Mouse (Mus musculus) liver, embryonic 12.5 days (tissue): ENCODE data around the gene Ppp1r9b. TPM values are rescaled to one million over a fixed set of nuclear protein-coding genes. Genes with fewer than 3 reads are reported as not detected.

Experiments
- ATAC-seq: fragments of 200-750 bp; cut with Nextera tagmentation; 2 replicates; pipeline ENCODE4 v1.8.0; 2017; ENCODE audit warnings: moderate number of reproducible peaks, mild to moderate bottlenecking, moderate library complexity
- H3K27ac ChIP-seq: fragments of 300-500 bp; sonication (generic); 2 replicates; pipeline ENCODE4 v1.5.1; 2016; ENCODE audit warnings: mild to moderate bottlenecking
- H3K27me3 ChIP-seq: fragments of 300-500 bp; sonication (generic); replicated peaks from 2 replicates; pipeline ENCODE4 v1.6.1; 2016; ENCODE audit warnings: mild to moderate bottlenecking, moderate library complexity
- H3K36me3 ChIP-seq: fragments of 300-500 bp; sonication (generic); 2 replicates; pipeline ENCODE4 v1.6.1; 2016; ENCODE audit warnings: mild to moderate bottlenecking, moderate library complexity
- H3K4me1 ChIP-seq: fragments of 300-500 bp; sonication (generic); 2 replicates; pipeline ENCODE4 v1.6.1; 2016
- H3K4me2 ChIP-seq: fragments of 300-500 bp; sonication (generic); 2 replicates; pipeline ENCODE4 v1.6.1; 2016; ENCODE audit warnings: mild to moderate bottlenecking, moderate library complexity
- H3K4me3 ChIP-seq: fragments of 300-500 bp; sonication (generic); 2 replicates; pipeline ENCODE4 v1.5.1; 2016; ENCODE audit warnings: mild to moderate bottlenecking, moderate library complexity
- H3K9ac ChIP-seq: fragments of 300-500 bp; sonication (generic); 2 replicates; pipeline ENCODE4 v1.6.1; 2016; ENCODE audit warnings: mild to moderate bottlenecking, moderate library complexity
- H3K9me3 ChIP-seq: fragments of 300-500 bp; sonication (generic); replicated peaks from 2 replicates; pipeline ENCODE4 v1.6.1; 2016; ENCODE audit warnings: mild to moderate bottlenecking, moderate library complexity
- WGBS: fragments of 180-500 bp; shearing (Covaris S2); methylation state at CpG from one replicate; pipeline ENCODE4 v1.1.7; 2016; ENCODE audit not compliant: insufficient replicate concordance; 5-methylcytosine and 5-hydroxymethylcytosine counted together
- polyA plus RNA-seq: library from polyadenylated mRNA; unstranded; fragments of >200 nt; fragmentation: Nextera tagmentation; extraction: Ambion mirVana; gene quantifications from 2 replicates; pipeline ENCODE4 v1.2.1, GENCODE M21; 2016

Ppp1r9b gene
- polyA plus RNA-seq, 1 experiment from 2014 or later = 13.4 TPM

GRCm38 (mm10) chr11:94978947-94979346, 11.9 kb upstream of the Ppp1r9b start:
- peak overlapping the region; percentile 78 for H3K27ac ChIP-seq

GRCm38 (mm10) chr11:94979462-94980179, 11.2 kb upstream of the Ppp1r9b start:
- peak overlapping the region; percentile 62 for H3K4me2 ChIP-seq
- H3K9ac ChIP-seq = peak overlapping the region; percentile 55
- no peaks in the 10 kb centered on the region for H3K36me3 ChIP-seq
- peaks cover 37% of the 10 kb centered on the region for H3K4me1 ChIP-seq
- no peaks in the 10 kb centered on the region for H3K9me3 ChIP-seq
- peak; percentile 75 for ATAC-seq
- no peak overlapping the region for H3K4me3 ChIP-seq
- 0 out of 2 replicates have a peak, but pooled peaks cover 3% of the 10 kb centered on the region for H3K27me3 ChIP-seq
- H3K27ac ChIP-seq = peak overlapping the region; percentile 78
- WGBS = 54% methylated on average over 11 of the region's 11 CpGs

More at GRCm38 (mm10) chr11:94978947-94979346, 11.9 kb upstream of the Ppp1r9b start:
- Histone ChIP-seq H3K4me1 (peaks cover 30% of the 10 kb centered on the region), H3K4me2 (peak overlapping the region; percentile 62), H3K9me3 (no peaks in the 10 kb centered on the region), H3K9ac (peak overlapping the region; percentile 55), H3K36me3 (no peaks in the 10 kb centered on the region), H3K27me3 (0 out of 2 replicates have a peak, but pooled peaks cover 5% of the 10 kb centered on the region), H3K4me3 (0 out of 2 replicates have a peak overlapping the region, but pooled peaks have one; percentile 19)
- under 1% methylated on average over 20 of the region's 20 CpGs for WGBS
- ATAC-seq = peak; percentile 83

- H3K4me1 ChIP-seq = peaks cover 65% of the 10 kb centered on the region
- H3K4me3 ChIP-seq = no peak overlapping the region
- ATAC-seq = no peak
- no peak overlapping the region for H3K9ac ChIP-seq
- no peak overlapping the region for H3K27ac ChIP-seq
- WGBS = 51% methylated on average over 1 of the region's 1 CpGs
- no peaks in the 10 kb centered on the region for H3K9me3 ChIP-seq
- H3K36me3 ChIP-seq = no peaks in the 10 kb centered on the region
- no peak overlapping the region for H3K4me2 ChIP-seq
- no peaks in the 10 kb centered on the region for H3K27me3 ChIP-seq
Observed at GRCm38 (mm10) chr11:94985140-94985539, 5.7 kb upstream of the Ppp1r9b start.

- H3K9ac ChIP-seq = no peak overlapping the region
- H3K9me3 ChIP-seq = no peaks in the 10 kb centered on the region
- H3K4me1 ChIP-seq = peaks cover 64% of the 10 kb centered on the region
- no peak overlapping the region for H3K4me2 ChIP-seq
- 73% methylated on average over 5 of the region's 5 CpGs for WGBS
- H3K27ac ChIP-seq = no peak overlapping the region
- ATAC-seq = no peak
- H3K27me3 ChIP-seq = no peaks in the 10 kb centered on the region
- no peak overlapping the region for H3K4me3 ChIP-seq
- H3K36me3 ChIP-seq = no peaks in the 10 kb centered on the region
Observed at GRCm38 (mm10) chr11:94985822-94986221, 5.0 kb upstream of the Ppp1r9b start.

- Histone ChIP-seq H3K4me3 (no peak overlapping the region), H3K4me2 (no peak overlapping the region), H3K9ac (no peak overlapping the region), H3K36me3 (no peaks in the 10 kb centered on the region), H3K27me3 (no peaks in the 10 kb centered on the region), H3K27ac (no peak overlapping the region), H3K9me3 (no peaks in the 10 kb centered on the region), H3K4me1 (peaks cover 63% of the 10 kb centered on the region)
- 60% methylated on average over 2 of the region's 2 CpGs for WGBS
- ATAC-seq = no peak
Observed at GRCm38 (mm10) chr11:94986435-94986834, 4.4 kb upstream of the Ppp1r9b start.

GRCm38 (mm10) chr11:94987341-94987740, 3.5 kb upstream of the Ppp1r9b start:
- Histone ChIP-seq H3K4me2 (no peak overlapping the region), H3K27me3 (no peaks in the 10 kb centered on the region), H3K27ac (0 out of 2 replicates have a peak overlapping the region, but pooled peaks have one; percentile 12), H3K4me3 (no peak overlapping the region), H3K36me3 (no peaks in the 10 kb centered on the region), H3K9ac (0 out of 2 replicates have a peak overlapping the region, but pooled peaks have one; percentile 12), H3K4me1 (peaks cover 66% of the 10 kb centered on the region), H3K9me3 (no peaks in the 10 kb centered on the region)
- WGBS = 50% methylated on average over 6 of the region's 6 CpGs
- no peak for ATAC-seq

GRCm38 (mm10) chr11:94987851-94988250, 3.0 kb upstream of the Ppp1r9b start:
- Histone ChIP-seq H3K4me2 (peak overlapping the region; percentile 94), H3K4me1 (peaks cover 72% of the 10 kb centered on the region), H3K9me3 (no peaks in the 10 kb centered on the region), H3K27ac (peak overlapping the region; percentile 12; the same call in 1 of the 2 replicates), H3K36me3 (no peaks in the 10 kb centered on the region), H3K9ac (peak overlapping the region; percentile 12; the same call in 1 of the 2 replicates), H3K27me3 (no peaks in the 10 kb centered on the region), H3K4me3 (no peak overlapping the region)
- no peak for ATAC-seq
- 75% methylated on average over 8 of the region's 8 CpGs for WGBS

- Histone ChIP-seq H3K27me3 (no peaks in the 10 kb centered on the region), H3K9ac (peak overlapping the region; percentile 95), H3K9me3 (no peaks in the 10 kb centered on the region), H3K4me2 (peak overlapping the region; percentile 94), H3K4me1 (peaks cover 82% of the 10 kb centered on the region), H3K36me3 (peaks cover 7% of the 10 kb centered on the region), H3K4me3 (peak overlapping the region; percentile 86), H3K27ac (peak overlapping the region; percentile 90)
- no peak for ATAC-seq
- 28% methylated on average over 10 of the region's 10 CpGs for WGBS
Observed at GRCm38 (mm10) chr11:94988780-94989561, 1.9 kb upstream of the Ppp1r9b start.

- Histone ChIP-seq H3K4me2 (peak overlapping the region; percentile 94), H3K27me3 (no peaks in the 10 kb centered on the region), H3K4me1 (peaks cover 82% of the 10 kb centered on the region), H3K27ac (peak overlapping the region; percentile 90), H3K9ac (peak overlapping the region; percentile 95), H3K4me3 (peak overlapping the region; percentile 86), H3K36me3 (peaks cover 13% of the 10 kb centered on the region), H3K9me3 (no peaks in the 10 kb centered on the region)
- under 1% methylated on average over 12 of the region's 12 CpGs for WGBS
- ATAC-seq = peak; percentile 58
Observed at GRCm38 (mm10) chr11:94989562-94990017, 1.2 kb upstream of the Ppp1r9b start.

- Histone ChIP-seq H3K9me3 (no peaks in the 10 kb centered on the region), H3K27me3 (no peaks in the 10 kb centered on the region), H3K4me2 (peak overlapping the region; percentile 94), H3K4me1 (peaks cover 82% of the 10 kb centered on the region), H3K27ac (peak overlapping the region; percentile 90), H3K36me3 (peaks cover 19% of the 10 kb centered on the region), H3K9ac (peak overlapping the region; percentile 95), H3K4me3 (peak overlapping the region; percentile 86)
- WGBS = 30% methylated on average over 6 of the region's 6 CpGs
- peak; percentile 5; the same call in 1 of the 2 replicates for ATAC-seq
Observed at GRCm38 (mm10) chr11:94990102-94990748, 610 bp upstream of the Ppp1r9b start.

- WGBS = under 1% methylated on average over 99 of the region's 99 CpGs
- Histone ChIP-seq H3K9me3 (no peaks in the 10 kb centered on the region), H3K9ac (peak overlapping the region; percentile 95), H3K4me3 (peak overlapping the region; percentile 86), H3K27ac (peak overlapping the region; percentile 90), H3K36me3 (peaks cover 35% of the 10 kb centered on the region), H3K27me3 (no peaks in the 10 kb centered on the region), H3K4me2 (peak overlapping the region; percentile 94), H3K4me1 (peaks cover 87% of the 10 kb centered on the region)
- ATAC-seq = peak; percentile 9; the same call in 1 of the 2 replicates
Observed at GRCm38 (mm10) chr11:94991641-94992479, 1.0 kb downstream of the Ppp1r9b start.
